Mouse (Mus musculus) layer of hippocampus, postnatal 10 days (tissue): ENCODE data around the gene Akna. TPM values are rescaled to one million over a fixed set of nuclear protein-coding genes. Genes with fewer than 3 reads are reported as not detected.
A peak's percentile ranks its signal among the peaks of the same experiment; 100 is the strongest.

Experiments used
- DNase-seq, 2 experiments: peaks; one replicate each; pipeline ENCODE4 v3.0.0; 2021; ENCODE audit warnings: low spot score in 2 of 2
- total RNA-seq, 2 experiments: library from RNA; stranded (reverse); gene quantifications; 2 replicates each; pipeline ENCODE4 v1.2.3; 2021

The Akna gene
- total RNA-seq, 2 experiments from 2014 or later = 4.0 to 5.0 TPM

DNA sequence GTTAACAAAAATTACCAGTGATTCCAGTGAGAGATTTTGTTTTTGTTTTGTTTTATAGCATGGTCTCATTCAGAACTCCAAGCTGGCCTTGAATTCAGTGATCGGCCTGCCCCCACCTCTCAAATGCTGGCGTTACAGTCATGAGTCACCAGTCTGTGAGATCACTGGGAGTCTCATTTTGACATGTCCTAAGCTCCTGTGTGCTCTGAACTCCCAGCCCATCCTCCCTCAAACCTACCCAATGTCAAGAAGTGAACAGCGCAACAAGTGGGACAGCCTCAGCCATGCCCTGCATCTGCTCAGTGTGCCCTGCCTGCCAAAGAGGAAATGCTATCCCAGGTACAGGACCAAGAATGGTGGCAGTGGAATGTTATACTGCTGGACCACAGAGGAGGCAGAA is 17.9 kb downstream of the Akna start:
- DNase-seq = no peak

- no peak for DNase-seq
Observed at GRCm38 (mm10) chr4:63384262-63384661, 18.9 kb downstream of the Akna start.

DNA sequence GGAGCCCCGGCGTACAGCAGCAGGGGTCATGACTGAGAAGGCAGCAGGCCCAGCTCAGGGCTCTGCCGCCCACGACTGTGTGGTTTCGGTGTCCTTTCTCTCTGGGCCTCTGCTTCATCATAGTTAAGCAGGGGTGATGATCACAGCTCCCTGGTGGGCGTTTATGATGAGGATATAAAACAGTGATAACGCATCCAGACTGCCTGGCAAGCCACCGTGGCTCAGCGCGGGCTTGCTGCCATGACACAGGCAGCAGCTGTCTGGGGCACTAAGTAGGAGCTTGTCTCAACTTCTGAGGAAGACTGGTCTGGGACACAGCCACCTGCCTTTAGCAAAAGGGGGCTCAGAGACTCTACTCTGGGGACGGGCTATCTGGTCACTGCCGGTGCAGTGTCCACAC is 19.7 kb downstream of the Akna start:
- no peak for DNase-seq

DNA sequence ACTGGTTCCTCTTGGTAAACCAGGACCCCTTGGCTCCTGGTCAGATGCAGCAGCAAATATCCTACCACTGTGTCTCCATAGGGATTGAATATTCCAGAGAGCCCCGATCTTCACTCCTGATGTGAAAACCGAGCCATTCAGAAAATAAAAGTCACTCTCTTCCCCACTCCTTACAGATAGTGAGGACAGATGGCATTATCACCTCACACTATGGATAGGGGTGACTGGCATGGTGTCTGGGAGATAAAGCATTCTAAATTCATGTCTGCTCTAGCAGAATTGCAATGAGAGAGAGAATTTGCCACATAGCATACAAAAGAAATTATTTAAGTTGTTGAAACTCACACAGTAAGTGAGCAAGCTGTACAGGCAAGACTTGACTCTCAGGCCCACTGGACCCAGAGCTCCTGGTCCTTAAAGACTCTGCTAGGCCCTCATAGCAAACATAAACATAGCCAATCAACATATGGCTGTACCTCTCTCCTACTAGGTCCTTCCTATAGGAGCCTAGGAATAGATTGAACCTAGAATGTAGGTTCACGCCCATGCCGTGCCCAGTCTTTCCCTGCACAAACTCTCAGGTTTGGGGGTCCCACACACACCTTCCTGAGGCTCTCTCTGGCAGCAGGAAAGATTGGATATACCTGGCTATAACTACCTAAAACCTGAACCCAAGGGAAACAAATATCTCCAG is 20.3 kb downstream of the Akna start:
- no peak for DNase-seq

DNA sequence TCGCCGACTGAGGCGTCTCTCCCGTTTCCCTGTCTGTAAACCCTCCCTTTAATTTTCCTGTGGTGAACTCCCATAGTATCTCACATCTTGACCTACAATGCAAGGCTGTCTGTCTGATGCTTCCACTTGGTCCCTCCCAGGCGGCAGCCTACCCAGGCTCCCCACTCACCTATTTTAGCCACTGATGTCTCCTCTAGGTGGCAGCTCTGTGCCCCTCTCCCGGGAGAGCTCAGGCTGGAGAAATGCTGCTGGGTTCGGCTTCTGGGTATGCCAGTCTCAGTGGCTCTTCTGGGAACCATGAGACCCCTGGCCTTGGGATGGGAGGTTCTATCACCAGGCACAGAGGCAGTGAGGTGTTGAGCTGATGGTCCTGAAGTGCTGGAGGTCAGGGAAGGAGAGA is 25.7 kb downstream of the Akna start:
- no peak for DNase-seq

- peak; percentile 71 to 75 for DNase-seq
Observed at GRCm38 (mm10) chr4:63375367-63375766, 27.8 kb downstream of the Akna start.

DNA sequence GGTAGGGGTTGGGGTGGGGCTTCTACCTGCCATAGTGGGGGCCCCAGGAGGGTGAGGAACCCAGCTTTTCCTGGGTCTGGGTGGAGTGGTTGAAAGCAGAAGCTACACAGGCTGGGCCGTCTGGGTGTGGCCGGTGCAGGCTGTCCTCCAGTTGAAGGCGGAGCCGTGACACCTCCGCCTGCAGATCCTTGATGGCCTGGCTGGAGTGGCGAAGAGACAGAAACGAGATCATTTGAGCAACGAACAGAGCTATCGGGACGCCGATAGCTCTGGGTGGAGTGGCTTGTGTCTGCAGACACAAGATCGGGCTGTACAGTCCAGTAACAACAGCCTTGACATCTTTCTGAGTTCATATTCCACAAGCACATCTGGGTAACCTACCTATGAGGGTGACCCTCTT is 28.8 kb downstream of the Akna start:
- no peak for DNase-seq

- no peak for DNase-seq
Observed at GRCm38 (mm10) chr4:63373404-63373803, 29.8 kb downstream of the Akna start.

GRCm38 (mm10) chr4:63371890-63372289 is 31.3 kb downstream of the Akna start:
- peak; percentile 47 to 49 for DNase-seq

DNA sequence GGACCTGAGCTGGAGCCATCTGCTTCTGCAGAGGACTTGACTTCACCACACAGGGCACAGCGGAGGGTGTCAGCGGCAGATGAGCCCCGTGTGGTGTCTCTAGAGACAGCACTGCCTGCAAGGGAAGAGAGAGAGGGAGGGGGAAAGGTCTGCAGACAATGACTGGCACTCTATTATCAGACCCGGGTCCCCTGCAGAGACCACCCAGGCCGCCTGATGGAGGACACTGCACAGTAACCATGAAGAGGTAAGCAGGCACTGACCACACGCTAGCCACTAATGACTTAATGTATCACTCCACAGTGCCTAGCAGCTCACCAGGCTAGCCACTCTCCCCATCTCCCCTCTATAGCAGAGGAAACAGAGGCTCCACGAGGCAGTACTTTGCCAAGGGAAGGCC is 32.3 kb downstream of the Akna start:
- no peak for DNase-seq

- peak; percentile 94 to 96 for DNase-seq
Observed at GRCm38 (mm10) chr4:63368577-63368976, 34.6 kb downstream of the Akna start.

GRCm38 (mm10) chr4:63362150-63362549 is 41.0 kb downstream of the Akna start, which contains the start of gene Orm2:
Orm2 (plus strand) TSS chr4:63362449.
- DNase-seq = no peak

DNA sequence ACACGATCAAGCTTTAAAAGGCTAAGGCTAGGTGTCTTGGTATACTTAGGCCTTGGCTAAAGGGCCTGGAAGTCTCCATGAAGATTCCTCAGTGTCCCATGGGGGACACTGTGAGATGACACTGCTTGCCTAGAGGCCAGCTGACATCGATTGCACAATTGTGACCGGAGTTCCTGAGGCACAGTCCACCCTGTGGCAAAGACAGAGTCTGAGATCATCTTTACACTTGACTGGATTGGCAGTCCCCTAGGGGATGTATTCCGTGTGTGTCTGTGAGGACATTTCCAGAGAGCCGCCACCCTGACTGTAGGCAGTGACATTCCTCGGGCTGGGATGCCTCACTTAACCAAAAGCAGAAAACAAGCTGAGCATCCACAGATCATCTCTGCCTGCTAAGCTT is 43.3 kb downstream of the Akna start:
- DNase-seq = no peak

GRCm38 (mm10) chr4:63356981-63357570 is 46.1 kb downstream of the Akna start:
- DNase-seq = no peak

GRCm38 (mm10) chr4:63355877-63356665 is 47.1 kb downstream of the Akna start, which contains the start of gene Orm3:
Orm3 (plus strand) TSS chr4:63356162.
- no peak for DNase-seq

GRCm38 (mm10) chr4:63348524-63348923 is 54.6 kb downstream of the Akna start:
- no peak for DNase-seq

- DNase-seq = no peak
Observed at GRCm38 (mm10) chr4:63346659-63347058, 56.5 kb downstream of the Akna start.

GRCm38 (mm10) chr4:63345261-63345660 is 57.9 kb downstream of the Akna start:
- no peak for DNase-seq

- no peak for DNase-seq
Observed at GRCm38 (mm10) chr4:63344295-63344694, 58.9 kb downstream of the Akna start, which contains the start of gene Orm1. Orm1 (plus strand) TSS chr4:63344560.

GRCm38 (mm10) chr4:63343608-63344007 is 59.5 kb downstream of the Akna start:
- DNase-seq = no peak

DNA sequence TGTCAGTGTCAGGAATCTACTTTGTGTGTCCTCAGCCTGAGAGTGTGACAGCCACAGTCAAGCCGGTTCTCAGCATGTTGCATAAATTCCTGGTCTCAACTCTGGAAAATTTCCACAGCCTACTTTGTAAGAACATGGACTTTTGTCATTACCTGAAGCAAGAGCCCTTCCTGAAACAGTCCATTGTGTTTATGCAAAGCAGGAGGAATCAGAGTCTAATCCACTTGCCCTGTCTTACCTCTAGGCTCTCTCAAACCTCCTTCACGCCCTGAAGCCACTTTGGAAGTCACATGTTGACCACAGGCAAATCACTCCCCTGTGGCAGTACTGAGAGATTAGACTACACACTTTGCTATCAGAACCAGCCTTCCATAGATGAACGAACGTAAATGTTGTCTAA is 60.7 kb downstream of the Akna start:
- DNase-seq = no peak

GRCm38 (mm10) chr4:63338414-63339076 is 64.6 kb downstream of the Akna start:
- no peak for DNase-seq
